Mouse (Mus musculus): ENCODE results near the gene Ubl5.

- 0 out of 2 replicates have a peak, but pooled peaks have one; percentile 21 for TF ChIP-seq POLR2A (IDR thresholded peaks at IDR 0.05; ENCODE audit: insufficient read depth, low read depth, low read length)
- no peak for TF ChIP-seq CTCF (IDR thresholded peaks at IDR 0.05)
These were observed at the start of gene Ubl5 for GRCm38 (mm10) chr9:20642101-20642895.
